Mouse (Mus musculus): ENCODE data around the gene Mrgprf. TPM values are rescaled to one million over a fixed set of nuclear protein-coding genes. Genes with fewer than 3 reads are reported as not detected.
A peak's percentile ranks its signal among the peaks of the same experiment; 100 is the strongest.

Mrgprf gene
- polyA plus RNA-seq, 1 experiment from 2014 or later = 2.2 TPM

DNA sequence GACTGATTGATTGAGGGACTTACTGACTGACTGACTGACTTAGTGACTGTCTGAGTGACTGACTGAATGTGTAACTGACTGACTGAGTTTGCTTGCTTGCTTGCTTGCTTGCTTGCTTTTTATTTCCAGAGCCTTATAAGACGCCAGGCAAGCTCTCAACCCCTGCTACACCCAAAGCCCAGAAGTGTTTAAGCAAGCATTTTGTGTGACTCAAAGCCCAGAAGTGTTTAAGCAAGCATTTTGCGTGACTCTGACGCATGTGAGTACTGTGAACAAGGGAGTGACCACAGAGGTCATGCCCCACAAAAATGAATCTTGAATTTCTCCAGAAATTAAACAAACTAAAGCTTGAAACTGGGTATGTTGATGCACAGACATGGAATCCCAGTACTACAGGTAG is 16.3 kb upstream of the Mrgprf start:
- no peaks in the 10 kb centered on the region for H3K27me3 ChIP-seq

DNA sequence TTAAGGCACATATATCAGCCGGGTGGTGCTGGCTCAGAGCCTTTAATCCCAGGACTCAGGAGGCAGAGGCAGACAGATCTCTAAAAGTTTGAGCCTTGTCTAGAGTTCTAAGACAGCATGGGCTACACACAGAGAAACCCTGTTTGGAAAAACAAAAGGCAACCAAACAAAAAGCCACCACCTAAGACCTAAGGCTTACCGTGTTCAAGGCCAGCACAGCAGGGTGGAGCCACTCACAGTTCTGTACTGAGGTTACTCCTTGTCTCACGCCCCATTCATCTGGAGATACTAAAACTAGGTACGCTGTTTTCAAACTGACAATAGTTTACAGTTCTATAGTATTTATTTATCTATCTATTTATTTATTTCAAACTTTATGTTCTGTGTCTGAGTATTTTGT is 15.2 kb upstream of the Mrgprf start:
- Histone ChIP-seq H3K36me3 (no peaks in the 10 kb centered on the region), H3K4me3 (no peak overlapping the region), H3K4me2 (no peak overlapping the region), H3K27ac (no peak overlapping the region), H3K9me3 (no peaks in the 10 kb centered on the region), H3K4me1 (replicated peaks) (peaks cover 18% of the 10 kb centered on the region), H3K27me3 (no peaks in the 10 kb centered on the region), H3K9ac (no peak overlapping the region)
- 84% methylated on average over 4 of the region's 4 CpGs for WGBS
- ATAC-seq (ENCODE audit: low FRiP score) = no peak

More for the DNA sequence above, 16.3 kb upstream of the Mrgprf start:
- peak overlapping the region; percentile 65 for H3K4me2 ChIP-seq
- H3K9ac ChIP-seq = no peak overlapping the region; the same call in 1 of the 2 replicates
- H3K4me1 ChIP-seq (replicated peaks) = peaks cover 18% of the 10 kb centered on the region
- WGBS = 72% methylated on average over 3 of the region's 3 CpGs
- H3K9me3 ChIP-seq = no peaks in the 10 kb centered on the region
- H3K4me3 ChIP-seq = peak overlapping the region; percentile 49; the same call in 1 of the 2 replicates
- 0 out of 2 replicates have a peak, but pooled peaks have one; percentile 18 for ATAC-seq (ENCODE audit: low FRiP score)
- no peak overlapping the region for H3K27ac ChIP-seq
- peaks cover 9% of the 10 kb centered on the region for H3K36me3 ChIP-seq

DNA sequence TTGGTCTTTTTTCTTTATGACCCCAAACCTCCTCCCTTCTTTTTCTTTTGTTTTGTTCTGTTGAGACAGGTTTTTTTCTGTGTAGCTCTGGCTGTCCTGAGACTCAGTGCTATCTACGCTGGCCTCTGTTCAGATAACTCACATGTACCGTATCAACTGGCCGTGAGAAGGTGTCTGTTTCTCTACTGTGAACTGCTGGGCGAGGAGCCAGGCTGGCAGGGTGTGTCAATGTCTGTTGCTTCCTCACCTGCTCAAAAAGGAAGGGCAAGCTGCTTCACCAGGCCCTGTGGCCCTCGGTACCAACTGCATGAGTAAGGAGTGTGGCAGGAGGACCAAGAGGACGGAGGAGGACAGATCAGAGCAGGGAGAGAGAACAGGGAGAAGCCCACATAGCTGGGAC is 13.2 kb upstream of the Mrgprf start:
- Histone ChIP-seq H3K27ac (no peak overlapping the region), H3K4me3 (no peak overlapping the region), H3K36me3 (no peaks in the 10 kb centered on the region), H3K27me3 (no peaks in the 10 kb centered on the region), H3K4me1 (replicated peaks) (peaks cover 14% of the 10 kb centered on the region), H3K4me2 (no peak overlapping the region), H3K9me3 (no peaks in the 10 kb centered on the region), H3K9ac (no peak overlapping the region)
- no peak for ATAC-seq (ENCODE audit: low FRiP score)
- 79% methylated on average over 6 of the region's 6 CpGs for WGBS

GRCm38 (mm10) chr7:145289302-145289701 is 11.3 kb upstream of the Mrgprf start:
- H3K4me1 ChIP-seq (replicated peaks) = 0 out of 2 replicates have a peak, but pooled peaks cover under 1% of the 10 kb centered on the region
- WGBS = 18% methylated on average over 5 of the region's 5 CpGs
- no peak overlapping the region for H3K9ac ChIP-seq
- H3K36me3 ChIP-seq = no peaks in the 10 kb centered on the region
- no peaks in the 10 kb centered on the region for H3K27me3 ChIP-seq
- H3K4me2 ChIP-seq = no peak overlapping the region
- ATAC-seq (ENCODE audit: low FRiP score) = no peak
- H3K4me3 ChIP-seq = no peak overlapping the region
- no peaks in the 10 kb centered on the region for H3K9me3 ChIP-seq
- no peak overlapping the region for H3K27ac ChIP-seq

GRCm38 (mm10) chr7:145291847-145292246 is 8.8 kb upstream of the Mrgprf start:
- Histone ChIP-seq H3K27ac (no peak overlapping the region), H3K9ac (no peak overlapping the region), H3K4me1 (replicated peaks) (no peaks in the 10 kb centered on the region), H3K27me3 (no peaks in the 10 kb centered on the region), H3K9me3 (no peaks in the 10 kb centered on the region), H3K4me3 (no peak overlapping the region), H3K4me2 (no peak overlapping the region), H3K36me3 (no peaks in the 10 kb centered on the region)
- ATAC-seq (ENCODE audit: low FRiP score) = no peak
- WGBS = 100% methylated on average over 2 of the region's 2 CpGs

DNA sequence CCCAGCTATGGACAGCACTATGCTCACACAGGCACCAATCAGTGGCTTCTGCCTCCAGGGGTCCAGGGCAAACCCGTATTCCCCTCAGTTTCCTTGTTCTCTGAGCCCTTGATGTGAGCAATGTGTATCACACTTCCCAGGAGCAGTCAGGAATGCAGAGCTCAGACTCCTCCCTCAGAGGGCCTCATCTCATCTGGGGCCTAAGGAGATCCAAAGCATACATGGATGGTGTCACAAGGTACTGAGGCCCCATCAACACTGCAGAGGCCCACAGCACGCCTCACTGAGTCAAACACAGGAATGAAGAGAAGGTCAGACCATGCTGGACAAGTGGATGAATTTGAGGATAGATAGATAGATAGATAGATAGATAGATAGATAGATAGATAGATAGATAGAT is 7.9 kb upstream of the Mrgprf start:
- WGBS = 65% methylated on average over 2 of the region's 2 CpGs
- Histone ChIP-seq H3K4me2 (no peak overlapping the region), H3K9ac (no peak overlapping the region), H3K9me3 (no peaks in the 10 kb centered on the region), H3K27ac (no peak overlapping the region), H3K27me3 (no peaks in the 10 kb centered on the region), H3K4me3 (no peak overlapping the region), H3K36me3 (no peaks in the 10 kb centered on the region), H3K4me1 (replicated peaks) (no peaks in the 10 kb centered on the region)
- no peak for ATAC-seq (ENCODE audit: low FRiP score)

DNA sequence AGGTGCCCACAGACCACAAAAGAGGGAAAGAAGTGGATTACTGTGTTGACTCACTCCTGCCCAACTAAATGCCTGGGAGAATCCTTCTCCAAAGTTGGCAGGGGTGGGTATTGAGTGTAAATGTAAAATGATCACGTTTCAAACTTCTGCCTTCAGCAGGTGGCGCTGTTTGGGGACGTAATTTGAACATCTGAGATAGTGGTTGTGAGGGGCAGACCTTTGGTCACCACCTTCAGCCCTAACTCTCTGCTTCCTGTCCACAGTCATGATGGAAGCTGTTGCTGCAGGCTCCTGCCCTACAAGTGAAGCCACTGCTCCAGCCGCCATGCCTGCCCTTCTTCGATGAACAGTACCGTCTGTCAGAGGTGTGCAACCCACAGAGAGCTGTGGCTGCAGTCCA is 6.8 kb upstream of the Mrgprf start:
- H3K9ac ChIP-seq = no peak overlapping the region
- H3K4me1 ChIP-seq (replicated peaks) = no peaks in the 10 kb centered on the region
- no peak overlapping the region for H3K27ac ChIP-seq
- no peak overlapping the region for H3K4me3 ChIP-seq
- H3K4me2 ChIP-seq = no peak overlapping the region
- WGBS = 40% methylated on average over 6 of the region's 6 CpGs
- no peaks in the 10 kb centered on the region for H3K27me3 ChIP-seq
- H3K9me3 ChIP-seq = no peaks in the 10 kb centered on the region
- H3K36me3 ChIP-seq = no peaks in the 10 kb centered on the region
- ATAC-seq (ENCODE audit: low FRiP score) = no peak

DNA sequence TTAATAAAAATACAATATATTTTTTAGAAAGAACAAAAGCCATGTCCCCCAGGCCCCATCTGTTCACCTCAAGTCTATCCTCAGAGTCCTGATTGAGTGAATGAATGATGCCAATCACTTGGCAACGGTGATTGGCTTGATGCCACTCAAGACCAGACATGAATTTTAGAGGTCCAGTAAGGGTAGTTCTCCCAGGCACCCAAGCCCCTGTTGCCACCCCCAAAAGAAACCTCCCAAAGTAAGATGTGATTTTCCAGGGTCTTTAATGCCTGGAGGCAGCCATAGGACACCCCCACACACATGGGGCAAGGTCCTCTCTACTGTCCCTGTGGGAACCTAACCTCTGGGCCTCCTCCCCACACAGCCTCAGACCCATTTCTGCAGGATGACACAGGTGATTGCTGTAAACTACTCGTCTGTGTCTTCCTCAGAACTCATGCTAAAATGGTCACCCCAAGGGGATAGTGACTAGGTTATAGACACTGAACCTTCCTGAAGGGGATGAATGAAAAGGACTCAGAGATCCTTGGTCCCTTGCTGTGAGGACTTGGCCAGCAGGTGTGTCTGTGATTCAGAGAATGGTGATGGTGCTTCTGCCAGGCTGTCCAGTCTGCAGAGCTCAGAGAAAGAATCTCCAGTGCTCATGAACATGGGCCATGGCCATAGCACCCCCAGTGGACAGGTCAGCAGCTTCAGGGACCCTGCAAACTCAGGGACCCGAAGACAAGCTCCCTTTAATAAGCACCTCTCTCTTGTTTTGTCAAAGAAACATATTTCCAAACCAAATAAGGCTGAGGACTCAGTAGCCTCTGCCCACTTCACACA is 1.8 kb upstream of the Mrgprf start:
- H3K27me3 ChIP-seq = 0 out of 2 replicates have a peak, but pooled peaks cover 4% of the 10 kb centered on the region
- no peak for ATAC-seq (ENCODE audit: low FRiP score)
- H3K4me2 ChIP-seq = no peak overlapping the region
- H3K36me3 ChIP-seq = no peaks in the 10 kb centered on the region
- H3K4me1 ChIP-seq (replicated peaks) = peaks cover 15% of the 10 kb centered on the region
- no peak overlapping the region for H3K4me3 ChIP-seq
- no peaks in the 10 kb centered on the region for H3K9me3 ChIP-seq
- H3K27ac ChIP-seq = no peak overlapping the region
- no peak overlapping the region for H3K9ac ChIP-seq
- WGBS = 66% methylated on average over 3 of the region's 3 CpGs

DNA sequence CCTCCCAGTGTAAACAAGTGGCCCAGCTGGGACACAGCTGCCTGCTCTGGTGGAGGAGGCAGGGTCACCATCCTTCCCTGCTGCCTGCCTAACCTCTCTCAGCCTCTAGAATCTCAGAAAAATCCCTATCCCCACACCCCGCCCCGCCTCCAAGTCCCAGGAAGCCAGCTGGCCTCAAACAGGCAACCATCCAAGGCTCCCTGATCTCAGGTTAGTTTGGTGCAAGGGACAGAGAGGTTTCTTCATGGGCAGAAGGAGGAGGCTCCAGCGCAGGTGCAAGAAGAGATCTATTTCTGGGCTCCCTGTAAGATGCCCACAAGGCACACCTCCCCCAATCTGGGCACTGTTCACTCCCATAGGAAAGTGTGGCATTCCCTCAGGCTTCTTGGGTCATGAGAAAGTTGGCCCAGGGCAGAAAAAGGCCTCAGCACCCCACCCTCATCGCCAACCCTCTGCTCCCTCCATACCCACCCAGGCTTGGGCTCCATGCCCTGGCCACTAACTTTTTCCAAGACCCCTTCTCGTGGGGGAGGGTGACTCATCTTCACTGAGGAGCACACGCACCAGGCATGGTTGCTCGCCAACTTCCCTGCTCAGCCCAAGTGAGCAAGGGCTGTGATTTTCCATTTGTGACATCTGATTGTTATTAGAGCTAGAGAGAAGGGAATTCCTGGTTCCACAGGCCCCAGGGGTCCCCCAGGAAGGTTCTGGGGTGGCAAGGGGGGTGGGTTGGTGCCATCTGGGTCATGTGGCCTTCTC is 887 bp upstream of the Mrgprf start:
- H3K9me3 ChIP-seq = no peaks in the 10 kb centered on the region
- 65% methylated on average over 7 of the region's 7 CpGs for WGBS

GRCm38 (mm10) chr7:145301008-145301340 is 346 bp downstream of the Mrgprf start:
- H3K9ac ChIP-seq = no peak overlapping the region
- 0 out of 2 replicates have a peak, but pooled peaks cover 4% of the 10 kb centered on the region for H3K27me3 ChIP-seq
- H3K4me3 ChIP-seq = no peak overlapping the region
- no peak overlapping the region for H3K4me2 ChIP-seq
- no peak overlapping the region for H3K27ac ChIP-seq
- no peak for ATAC-seq (ENCODE audit: low FRiP score)
- peaks cover 15% of the 10 kb centered on the region for H3K4me1 ChIP-seq (replicated peaks)
- no peaks in the 10 kb centered on the region for H3K36me3 ChIP-seq
- H3K9me3 ChIP-seq = no peaks in the 10 kb centered on the region

More for the DNA sequence above, 887 bp upstream of the Mrgprf start:
- peaks cover 15% of the 10 kb centered on the region for H3K4me1 ChIP-seq (replicated peaks)
- H3K27me3 ChIP-seq = 0 out of 2 replicates have a peak, but pooled peaks cover 4% of the 10 kb centered on the region
- no peak overlapping the region for H3K4me3 ChIP-seq
- no peak overlapping the region for H3K27ac ChIP-seq
- H3K4me2 ChIP-seq = no peak overlapping the region
- H3K36me3 ChIP-seq = no peaks in the 10 kb centered on the region
- no peak overlapping the region for H3K9ac ChIP-seq
- no peak for ATAC-seq (ENCODE audit: low FRiP score)

DNA sequence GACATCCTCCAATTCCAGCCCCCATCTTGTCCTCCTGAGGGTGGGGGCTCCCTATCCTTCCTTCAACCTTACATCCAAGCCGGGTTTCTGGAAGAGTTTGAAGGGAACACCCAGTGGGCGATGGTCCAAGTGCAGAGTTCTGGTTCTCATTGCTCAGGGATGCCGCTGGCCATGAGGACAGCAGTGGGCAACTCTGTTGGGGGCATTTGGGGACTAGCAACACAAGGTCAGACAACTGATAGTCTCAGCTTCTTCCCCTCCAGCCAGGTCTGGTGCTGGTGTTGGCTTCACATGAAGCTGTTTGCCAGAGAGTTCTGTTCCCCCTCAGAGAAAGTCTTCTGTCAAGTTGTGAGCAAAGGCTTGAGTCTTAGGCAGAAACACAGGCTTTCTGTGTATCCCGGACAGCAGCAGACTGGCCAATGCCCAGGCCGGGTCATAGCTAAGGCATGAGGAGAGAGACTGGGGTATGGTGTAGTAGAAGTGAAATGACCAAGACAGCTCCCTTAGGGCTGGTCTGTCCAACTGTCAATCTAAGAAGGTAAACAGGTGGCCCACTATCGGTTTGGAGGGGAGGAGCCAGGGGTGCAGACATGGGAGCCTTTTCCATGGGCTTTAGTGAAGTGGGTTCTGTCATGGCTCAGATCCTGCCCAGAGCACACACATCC is 845 bp downstream of the Mrgprf start:
- 91% methylated on average over 6 of the region's 6 CpGs for WGBS
- Histone ChIP-seq H3K4me1 (replicated peaks) (peaks cover 15% of the 10 kb centered on the region), H3K27me3 (0 out of 2 replicates have a peak, but pooled peaks cover 4% of the 10 kb centered on the region), H3K4me3 (no peak overlapping the region), H3K9me3 (no peaks in the 10 kb centered on the region), H3K9ac (no peak overlapping the region), H3K27ac (no peak overlapping the region), H3K36me3 (no peaks in the 10 kb centered on the region), H3K4me2 (no peak overlapping the region)
- no peak for ATAC-seq (ENCODE audit: low FRiP score)
